Mouse (Mus musculus) left cerebral cortex, postnatal 10 days (tissue): ENCODE results near the gene Olfr1356. TPM values are rescaled to one million over a fixed set of nuclear protein-coding genes. Genes with fewer than 3 reads are reported as not detected.
"Not testable (repeated sequence)": the region's sequence is repeated elsewhere in the genome, so short reads cannot be mapped to it uniquely, and the experiment has no call there.

Experiments
- DNase-seq, 2 experiments: peaks; one replicate each; pipeline ENCODE4 v3.0.0; 2021 to 2022; ENCODE audit warnings: low spot score in 2 of 2, mixed read lengths in 1 of 2; ENCODE audit errors: extremely low spot score in 1 of 2
- intact Hi-C: fragments of 180-260 bp; cut with DNase I; formaldehyde crosslinking; loops from one replicate; pipeline ENCODE4 v1.15.1; 2025
- total RNA-seq, 2 experiments: library from RNA; stranded (reverse); gene quantifications; 2 replicates each; pipeline ENCODE4 v1.2.3; 2021

The Olfr1356 gene
- total RNA-seq: not detected

DNA sequence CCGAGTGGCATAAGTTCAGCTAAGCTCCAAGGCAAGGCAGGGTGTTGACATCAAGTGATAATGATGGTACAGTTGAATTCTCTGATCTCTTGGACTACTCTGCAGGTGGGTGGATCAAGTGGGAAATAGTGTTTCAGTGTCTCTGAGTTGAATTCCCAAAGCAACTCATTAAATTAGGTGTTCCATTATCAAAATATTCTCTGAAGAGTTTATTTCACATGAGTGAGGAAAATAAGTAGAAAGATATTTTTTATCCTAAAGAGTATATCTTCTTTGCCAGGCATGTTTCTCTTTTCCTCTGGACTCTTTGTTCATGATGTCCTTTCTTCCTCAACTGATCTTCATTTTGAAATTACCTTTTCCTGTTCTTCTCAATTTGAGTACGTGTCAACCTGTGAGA lies at the start of gene Olfr1356:
Gene Olfr1356, minus strand, starts transcription at position 101 of the 400 bp plus-strand sequence.
- DNase-seq: no peak
- intact Hi-C loops: no loop called here

DNA sequence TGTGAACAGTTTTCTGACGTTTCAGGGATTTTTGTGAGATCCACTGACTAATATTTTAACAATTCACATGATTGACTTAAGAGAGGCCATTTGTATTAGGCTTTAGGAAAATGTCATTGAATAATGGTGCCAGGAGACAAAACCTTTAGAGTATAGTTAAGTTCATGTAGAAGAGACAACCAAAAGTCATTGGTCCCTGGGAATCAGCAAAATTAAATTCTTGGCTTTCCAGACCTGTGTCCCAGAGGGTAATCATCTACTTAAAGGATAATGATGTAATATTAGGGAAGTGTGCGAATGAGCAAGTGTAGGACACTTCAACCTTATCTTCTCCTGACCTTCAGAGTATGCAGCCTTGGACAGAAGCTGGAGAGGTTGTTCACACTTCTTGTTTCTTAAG lies 23.3 kb upstream of the Olfr1356 start, which contains the start of gene Olfr1355:
Gene Olfr1355, plus strand, starts transcription at position 301 of the 400 bp plus-strand sequence.
- no peak for DNase-seq
- intact Hi-C loops: no loop called here

DNA sequence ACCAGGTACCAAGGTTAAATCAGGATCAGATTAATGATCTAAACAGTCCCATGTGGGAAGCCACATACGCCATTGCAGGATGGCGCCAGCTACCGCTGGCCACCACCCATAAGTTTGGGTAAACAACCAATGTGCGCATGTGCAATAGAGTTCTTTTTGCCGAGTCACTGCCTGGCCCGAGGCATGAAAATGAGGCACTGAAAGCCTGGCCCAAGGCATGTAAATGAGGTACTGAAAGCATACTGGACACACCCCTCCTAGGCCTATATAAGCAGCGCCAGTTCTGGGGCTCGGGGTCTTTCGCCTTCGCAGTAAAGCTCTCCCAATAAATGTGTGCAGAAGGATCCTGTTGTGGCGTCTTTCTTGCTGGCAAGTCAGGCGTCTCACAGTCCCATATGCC lies 11.5 kb downstream of the Olfr1356 start:
- intact Hi-C loops, DNase-seq: not testable (repeated sequence)

DNA sequence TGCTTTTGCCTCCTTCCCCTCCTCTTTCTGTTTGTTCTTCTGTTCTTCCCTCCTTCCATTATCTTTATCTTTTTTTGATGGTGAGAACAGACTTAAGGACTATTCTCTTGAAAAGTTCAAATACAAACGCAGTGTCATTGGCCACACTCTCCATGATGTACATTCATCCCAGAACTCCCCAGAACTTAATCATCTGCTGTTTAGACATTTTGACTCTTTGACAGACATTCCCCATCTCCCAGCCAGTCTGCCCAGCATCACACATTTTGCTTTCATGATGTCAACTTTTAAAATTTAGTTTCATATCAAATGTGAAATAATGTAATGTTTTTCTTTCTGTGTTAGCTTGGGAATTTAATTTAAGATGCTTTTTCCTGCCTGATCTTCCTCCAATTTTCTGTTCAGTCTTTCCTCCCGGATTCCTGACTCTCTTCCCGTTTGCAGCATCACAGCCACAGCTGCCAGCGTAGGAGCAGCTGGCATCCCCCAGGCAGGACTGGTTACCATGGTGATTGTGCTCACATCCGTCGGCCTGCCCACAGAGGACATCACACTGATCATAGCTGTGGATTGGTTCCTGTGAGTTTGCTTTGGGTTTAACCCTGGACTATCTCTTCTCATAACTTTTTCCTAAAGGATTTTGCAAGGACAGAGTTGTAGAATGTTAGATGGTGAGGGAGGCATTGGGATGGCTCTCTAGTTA lies 39.5 kb downstream of the Olfr1356 start:
- peak; percentile 58 to 71 for DNase-seq
- intact Hi-C loops: no loop called here

DNA sequence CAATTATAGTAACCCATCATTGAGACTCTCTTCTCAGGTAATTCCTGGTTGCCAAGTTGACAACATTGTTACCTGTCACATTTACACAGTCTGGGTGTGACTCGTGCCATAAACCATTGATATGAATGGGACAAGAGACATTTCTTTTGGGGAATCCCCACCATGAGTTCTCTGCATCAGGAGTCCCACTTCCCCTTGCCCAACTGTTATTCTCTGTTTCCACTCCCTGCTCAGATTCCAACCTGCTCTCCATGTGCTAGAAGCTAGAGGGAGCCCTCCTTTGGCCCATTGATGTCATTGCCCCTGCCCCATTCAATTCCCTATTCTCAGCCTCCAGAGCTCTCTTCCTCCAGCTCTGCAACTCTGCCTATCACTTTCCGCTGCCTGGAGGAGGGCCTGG lies 50.5 kb downstream of the Olfr1356 start:
- intact Hi-C loops: no loop called here
- no peak for DNase-seq

Other genes with a start within 250 kb of the Olfr1356 start
- not detected for gene Olfr1357, start 234.1 kb downstream of the Olfr1356 start, total RNA-seq
- gene Casp14, start 133.9 kb downstream of the Olfr1356 start, total RNA-seq: not detected
- under 1 TPM; 0.20 to 0.32 TPM for gene Ccdc105, start 99.1 kb downstream of the Olfr1356 start, total RNA-seq
- 10 to 100 TPM; 17.3 to 18.4 TPM for gene Slc1a6, start 71.7 kb downstream of the Olfr1356 start, total RNA-seq
- not detected for gene Olfr1355, start 23.4 kb upstream of the Olfr1356 start, total RNA-seq
- not detected for gene Olfr1354, start 61.0 kb upstream of the Olfr1356 start, total RNA-seq
- gene Olfr8, start 98.5 kb upstream of the Olfr1356 start, total RNA-seq: not detected
- gene Olfr1353, start 111.1 kb upstream of the Olfr1356 start, total RNA-seq: not detected
- gene Olfr1352, start 128.9 kb upstream of the Olfr1356 start, total RNA-seq: not detected
- not detected for gene Olfr1351, start 160.3 kb upstream of the Olfr1356 start, total RNA-seq
- gene Olfr57, start 176.6 kb upstream of the Olfr1356 start, total RNA-seq: not detected
- gene 2610008E11Rik, start 245.4 kb upstream of the Olfr1356 start, total RNA-seq: 10 to 100 TPM; 23.4 to 23.7 TPM